Mouse (Mus musculus) activated CD4-positive, CD25-positive, alpha-beta regulatory T cell, adult 4 months (primary cell): ENCODE measurements around the gene Lrrc73. TPM values are rescaled to one million over a fixed set of nuclear protein-coding genes. Genes with fewer than 3 reads are reported as not detected.
A peak's percentile ranks its signal among the peaks of the same experiment; 100 is the strongest.

Experiments used
- ATAC-seq: one replicate; pipeline ENCODE4 v1.8.0; 2017
- polyA plus RNA-seq, 2 experiments: library from polyadenylated mRNA; unstranded; fragments of 100-300 nt; shearing (Covaris generic); gene quantifications; one replicate each; pipeline ENCODE4 v1.2.1; 2017

Lrrc73 gene
- polyA plus RNA-seq, 2 experiments from 2014 or later, result 0.42 TPM; not detected in 1

DNA sequence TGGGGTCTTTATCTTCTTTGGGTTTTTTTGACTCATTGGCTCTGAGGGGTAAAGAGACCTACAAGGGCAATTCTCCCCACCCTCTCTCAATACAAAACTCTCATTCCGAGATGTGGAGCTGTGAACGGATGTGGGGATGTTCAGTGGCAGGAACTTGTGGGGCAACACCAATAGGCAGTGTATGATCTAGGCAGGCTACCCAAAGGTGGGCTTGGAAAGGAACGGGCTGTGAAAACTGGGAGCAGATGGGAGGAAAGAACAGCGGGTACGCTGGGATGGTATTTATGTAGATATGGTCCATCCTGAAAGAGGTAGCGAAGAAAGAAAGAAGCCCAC, 43.7 kb downstream of the Lrrc73 start:
- ATAC-seq, result peak; percentile 18

DNA sequence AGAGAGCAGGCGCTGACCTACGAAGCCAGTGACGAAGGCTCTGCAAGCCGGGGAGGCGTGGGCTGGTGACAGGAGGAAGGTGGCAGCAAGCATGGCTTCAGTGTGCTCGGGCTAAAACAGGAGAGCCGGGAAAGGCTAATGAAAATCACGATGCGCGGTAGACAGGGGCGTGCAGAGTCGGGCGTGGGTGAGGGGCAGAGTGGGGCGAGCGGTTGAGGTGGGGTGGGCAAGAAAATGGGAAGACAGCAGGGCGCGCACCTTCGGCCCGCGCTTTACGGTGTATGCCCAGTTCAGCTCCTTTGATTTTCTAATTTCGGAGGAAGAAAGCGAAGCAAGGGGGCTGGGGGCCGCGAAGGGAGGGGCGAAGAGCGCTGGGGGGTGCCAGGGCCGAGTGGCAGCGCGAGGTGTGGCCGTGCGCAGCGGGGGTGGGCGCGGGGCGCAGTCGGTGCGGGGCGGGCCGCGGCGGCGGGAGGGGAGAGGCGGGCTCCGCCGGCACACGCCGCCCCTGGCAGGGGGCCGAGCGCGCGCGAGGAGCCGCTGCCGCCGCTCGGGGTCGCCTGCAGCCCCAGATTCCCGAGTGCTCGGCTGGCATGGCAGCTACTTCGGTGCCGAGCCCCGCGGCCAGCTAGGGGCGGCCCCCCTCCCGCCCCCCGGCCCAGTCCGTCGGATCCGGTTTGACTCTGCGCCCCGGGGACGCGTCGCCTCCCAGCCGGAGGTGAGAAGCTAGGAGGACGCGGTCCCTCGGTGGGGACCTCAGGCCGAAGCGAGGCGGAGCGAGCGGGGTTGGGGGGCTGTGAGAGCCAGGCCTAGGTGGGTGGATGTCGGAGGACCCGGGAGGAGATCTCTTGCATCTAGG, 44.3 kb downstream of the Lrrc73 start, which contains the start of gene Dlk2:
Gene Dlk2, plus strand, starts transcription at position 58 of the 856 bp plus-strand sequence.
- peak; percentile 18 for ATAC-seq

GRCm38 (mm10) chr17:46298220-46298913, 45.0 kb downstream of the Lrrc73 start:
- peak; percentile 78 for ATAC-seq

DNA sequence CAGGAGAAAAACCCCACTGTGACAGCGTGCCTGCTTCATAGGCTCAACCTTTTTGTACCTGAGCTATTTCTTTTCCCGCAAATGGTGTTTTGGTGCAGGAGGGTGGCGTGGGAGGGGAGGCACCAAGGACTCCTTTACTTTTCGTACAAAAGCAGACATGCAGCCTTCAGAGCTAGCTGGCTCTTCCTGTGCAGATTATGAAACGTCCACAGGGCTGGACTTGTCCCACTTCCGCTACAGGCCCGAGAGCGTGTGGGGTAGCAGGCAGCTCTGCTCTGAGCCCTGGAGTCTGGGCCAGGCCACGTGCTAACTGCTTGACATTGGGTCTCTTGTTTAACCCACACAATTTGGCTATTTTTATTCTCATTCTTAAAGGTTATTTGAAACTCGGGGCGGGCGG, 48.6 kb downstream of the Lrrc73 start:
- no peak for ATAC-seq

- no peak for ATAC-seq
These were observed 50.9 kb downstream of the Lrrc73 start for GRCm38 (mm10) chr17:46304184-46304583.

Other genes with a start within 250 kb of the Lrrc73 start
- not detected for gene Vegfa, start 221.2 kb upstream of the Lrrc73 start, polyA plus RNA-seq
- 100 to 1,000 TPM; 101 to 132 TPM for gene Mrps18a, start 142.5 kb upstream of the Lrrc73 start, polyA plus RNA-seq
- 1 to 10 TPM; 1.5 TPM for gene Rsph9, start 109.3 kb upstream of the Lrrc73 start, polyA plus RNA-seq
- 10 to 100 TPM; 59.6 to 59.9 TPM for gene Mad2l1bp, start 100.0 kb upstream of the Lrrc73 start, polyA plus RNA-seq
- 10 to 100 TPM; 39.6 to 55.7 TPM for gene Gtpbp2, start 92.5 kb upstream of the Lrrc73 start, polyA plus RNA-seq
- gene Polh, start 50.9 kb upstream of the Lrrc73 start, polyA plus RNA-seq, result 1 to 10 TPM; 8.3 to 10.0 TPM
- gene Xpo5, start 50.7 kb upstream of the Lrrc73 start, polyA plus RNA-seq, result 10 to 100 TPM; 21.3 to 29.8 TPM
- 100 to 1,000 TPM in 1 of 2 experiments, 10 to 100 TPM in 1; 86.1 to 118 TPM for gene Polr1c, start 5.5 kb upstream of the Lrrc73 start, polyA plus RNA-seq
- gene Yipf3, start 5.5 kb upstream of the Lrrc73 start, polyA plus RNA-seq, result 10 to 100 TPM; 56.0 to 56.2 TPM
- gene Tjap1, start 29.5 kb downstream of the Lrrc73 start, polyA plus RNA-seq, result 10 to 100 TPM; 22.5 to 24.1 TPM
- not detected for gene Dlk2, start 43.9 kb downstream of the Lrrc73 start, polyA plus RNA-seq
- 1 to 10 TPM; 2.4 to 4.3 TPM for gene Abcc10, start 74.8 kb downstream of the Lrrc73 start, polyA plus RNA-seq
- 1 to 10 TPM; 5.4 TPM for gene Zfp318, start 130.2 kb downstream of the Lrrc73 start, polyA plus RNA-seq
- not detected for gene Crip3, start 175.4 kb downstream of the Lrrc73 start, polyA plus RNA-seq
- gene Slc22a7, start 184.9 kb downstream of the Lrrc73 start, polyA plus RNA-seq, result not detected
- 1 to 10 TPM in 1 of 2 experiments, under 1 TPM in 1; 0.49 to 1.5 TPM for gene Ttbk1, start 234.1 kb downstream of the Lrrc73 start, polyA plus RNA-seq
- 10 to 100 TPM; 11.1 to 13.4 TPM for gene Dnph1, start 243.2 kb downstream of the Lrrc73 start, polyA plus RNA-seq